Mouse (Mus musculus) MEL (cell line): ENCODE results near the gene Crlf2. TPM values are rescaled to one million over a fixed set of nuclear protein-coding genes. Genes with fewer than 3 reads are reported as not detected.
A peak's percentile ranks its signal among the peaks of the same experiment; 100 is the strongest.

Experiments
- DNase-seq: peaks from one replicate; pipeline ENCODE4 v3.0.0; 2011; ENCODE audit warnings: low read depth, low spot score
- H3K27ac ChIP-seq: 2 replicates; pipeline ENCODE4 v1.5.1; 2012; ENCODE audit warnings: low read depth, mild to moderate bottlenecking, control low read depth, low read length, moderate library complexity; ENCODE audit not compliant: control insufficient read depth
- H3K27me3 ChIP-seq, 2 experiments: fragments of 150-350 bp in 1 of 2; sonication (generic) in 1 of 2; 2 replicates each; pipeline ENCODE4 v1.6.1; 2012; ENCODE audit warnings: low read length in 2 of 2, mild to moderate bottlenecking in 2 of 2, improper control_type of control experiment in 1 of 2, moderate library complexity in 1 of 2; ENCODE audit not compliant: insufficient read depth in 2 of 2, control insufficient read depth in 1 of 2
- H3K36me3 ChIP-seq, 2 experiments: 2 replicates each; pipeline ENCODE4 v1.6.1; 2012 to 2014; ENCODE audit warnings: low read length in 2 of 2, improper control_type of control experiment in 1 of 2, inconsistent platforms in 1 of 2, mild to moderate bottlenecking in 1 of 2; ENCODE audit not compliant: insufficient read depth in 2 of 2, control insufficient read depth in 1 of 2
- H3K4me1 ChIP-seq, 2 experiments: fragments of 150-350 bp in 1 of 2; sonication (generic) in 1 of 2; 2 replicates each; pipeline ENCODE4 v1.6.1; 2012; ENCODE audit warnings: low read length in 2 of 2, improper control_type of control experiment in 1 of 2, mild to moderate bottlenecking in 1 of 2; ENCODE audit not compliant: insufficient read depth in 2 of 2, control insufficient read depth in 1 of 2
- H3K4me3 ChIP-seq, 2 experiments: fragments of 150-350 bp in 1 of 2; sonication (generic) in 1 of 2; 2 replicates each; pipeline ENCODE4 v1.5.1; 2012; ENCODE audit warnings: low read depth in 2 of 2, low read length in 2 of 2, mild to moderate bottlenecking in 2 of 2, moderate library complexity in 2 of 2, control low read depth in 1 of 2, improper control_type of control experiment in 1 of 2; ENCODE audit not compliant: control insufficient read depth in 1 of 2, insufficient read depth in 1 of 2
- H3K79me2 ChIP-seq: 2 replicates; pipeline ENCODE4 v1.6.1; 2012; ENCODE audit warnings: mild to moderate bottlenecking, low read length, moderate library complexity; ENCODE audit not compliant: control insufficient read depth, poor library complexity, insufficient read depth
- H3K9ac ChIP-seq: 2 replicates; pipeline ENCODE4 v1.6.1; 2012; ENCODE audit warnings: low read depth, mild to moderate bottlenecking, control low read depth, low read length, moderate library complexity; ENCODE audit not compliant: control insufficient read depth, poor library complexity, severe bottlenecking
- H3K9me3 ChIP-seq: fragments of 150-350 bp; sonication (generic); replicated peaks from 2 replicates; pipeline ENCODE4 v1.6.1; 2012; ENCODE audit warnings: mild to moderate bottlenecking, low read length, improper control_type of control experiment, moderate library complexity; ENCODE audit not compliant: insufficient read depth
- BHLHE40 ChIP-seq: IDR thresholded peaks from 2 replicates; pipeline ENCODE4 v1.6.1; 2012; ENCODE audit warnings: low read depth, mild to moderate bottlenecking, inconsistent platforms, low read length, improper control_type of control experiment, borderline replicate concordance
- CHD2 ChIP-seq: IDR thresholded peaks from 2 replicates; pipeline ENCODE4 v1.6.1; 2011; ENCODE audit warnings: low read length, improper control_type of control experiment
- E2F4 ChIP-seq: IDR thresholded peaks from 2 replicates; pipeline ENCODE4 v1.6.1; 2011; ENCODE audit warnings: low read depth, low read length, improper control_type of control experiment, borderline replicate concordance
- ELF1 ChIP-seq: IDR thresholded peaks from 2 replicates; pipeline ENCODE4 v1.6.1; 2014; ENCODE audit warnings: low read depth, mild to moderate bottlenecking, inconsistent platforms, low read length, improper control_type of control experiment, moderate library complexity
- ETS1 ChIP-seq: IDR thresholded peaks from 2 replicates; pipeline ENCODE4 v1.6.1; 2012; ENCODE audit warnings: low read depth, mild to moderate bottlenecking, inconsistent platforms, low read length, improper control_type of control experiment, moderate library complexity
- GATA1 ChIP-seq: IDR thresholded peaks from 2 replicates; pipeline ENCODE4 v1.6.1; 2011; ENCODE audit warnings: low read depth, low read length, improper control_type of control experiment
- HCFC1 ChIP-seq: IDR thresholded peaks from 2 replicates; pipeline ENCODE4 v1.6.1; 2012; ENCODE audit warnings: low read depth, mild to moderate bottlenecking, inconsistent platforms, low read length, improper control_type of control experiment, moderate library complexity
- KAT2A ChIP-seq: conservative IDR thresholded peaks from 2 replicates; pipeline ENCODE4 v1.6.1; 2012; ENCODE audit warnings: low read depth, low read length, improper control_type of control experiment, inconsistent platforms
- MAFK ChIP-seq: IDR thresholded peaks from 2 replicates; pipeline ENCODE4 v1.6.1; 2011; ENCODE audit warnings: low read depth, mild to moderate bottlenecking, low read length, improper control_type of control experiment, borderline replicate concordance
- MAX ChIP-seq: IDR thresholded peaks from 2 replicates; pipeline ENCODE4 v1.6.1; 2011; ENCODE audit warnings: low read length, improper control_type of control experiment
- MEF2A ChIP-seq: IDR thresholded peaks from 2 replicates; pipeline ENCODE4 v1.6.1; 2014; ENCODE audit warnings: low read depth, mild to moderate bottlenecking, inconsistent platforms, low read length, improper control_type of control experiment; ENCODE audit not compliant: poor library complexity, insufficient replicate concordance, severe bottlenecking; ENCODE audit errors: extremely low read depth
- MYB ChIP-seq: IDR thresholded peaks from 2 replicates; pipeline ENCODE4 v1.6.1; 2011; ENCODE audit warnings: mild to moderate bottlenecking, low read depth, low read length, improper control_type of control experiment
- MYC ChIP-seq: IDR thresholded peaks from 2 replicates; pipeline ENCODE4 v1.6.1; 2011; ENCODE audit warnings: low read depth, mild to moderate bottlenecking, low read length, improper control_type of control experiment, moderate library complexity
- NELFE ChIP-seq: IDR thresholded peaks from 2 replicates; pipeline ENCODE4 v1.6.1; 2011; ENCODE audit warnings: low read depth, low read length, improper control_type of control experiment
- NRF1 ChIP-seq: IDR thresholded peaks from 2 replicates; pipeline ENCODE4 v1.6.1; 2014; ENCODE audit warnings: low read depth, mild to moderate bottlenecking, inconsistent platforms, low read length, improper control_type of control experiment, moderate library complexity; ENCODE audit not compliant: poor library complexity, insufficient read depth, severe bottlenecking
- POLR2AphosphoS2 ChIP-seq: IDR thresholded peaks from 2 replicates; pipeline ENCODE4 v1.6.1; 2011; ENCODE audit warnings: low read length, improper control_type of control experiment
- RAD21 ChIP-seq: IDR thresholded peaks from 2 replicates; pipeline ENCODE4 v1.6.1; 2011; ENCODE audit warnings: mild to moderate bottlenecking, low read depth, low read length, improper control_type of control experiment
- RCOR1 ChIP-seq: IDR thresholded peaks from 2 replicates; pipeline ENCODE4 v1.6.1; 2012; ENCODE audit warnings: low read depth, mild to moderate bottlenecking, inconsistent platforms, low read length, improper control_type of control experiment
- TAL1 ChIP-seq: IDR thresholded peaks from 2 replicates; pipeline ENCODE4 v1.6.1; 2012; ENCODE audit warnings: mild to moderate bottlenecking, inconsistent platforms, low read length, moderate library complexity, mixed read lengths
- TCF12 ChIP-seq: IDR thresholded peaks from 2 replicates; pipeline ENCODE4 v1.6.1; 2014; ENCODE audit warnings: low read depth, mild to moderate bottlenecking, inconsistent platforms, low read length, improper control_type of control experiment, moderate library complexity
- UBTF ChIP-seq: IDR thresholded peaks from 2 replicates; pipeline ENCODE4 v1.6.1; 2012; ENCODE audit warnings: low read depth, mild to moderate bottlenecking, inconsistent platforms, low read length, improper control_type of control experiment, moderate library complexity, borderline replicate concordance; ENCODE audit not compliant: insufficient read depth
- USF1 ChIP-seq: IDR thresholded peaks from 2 replicates; pipeline ENCODE4 v1.6.1; 2014; ENCODE audit warnings: low read depth, mild to moderate bottlenecking, inconsistent platforms, low read length, improper control_type of control experiment, moderate library complexity
- ZKSCAN1 ChIP-seq: IDR thresholded peaks from 2 replicates; pipeline ENCODE4 v1.6.1; 2012; ENCODE audit warnings: low read depth, mild to moderate bottlenecking, inconsistent platforms, low read length, improper control_type of control experiment, moderate library complexity
- ZNF384 ChIP-seq: IDR thresholded peaks from 2 replicates; pipeline ENCODE4 v1.6.1; 2012; ENCODE audit warnings: low read depth, mild to moderate bottlenecking, inconsistent platforms, low read length, improper control_type of control experiment
- polyA plus RNA-seq, 2 experiments: library from polyadenylated mRNA; stranded (reverse) in 1 of 2; unstranded in 1 of 2; fragments of >175 nt in 1 of 2; fragments of >200 nt in 1 of 2; gene quantifications; 2 replicates each; pipeline versions ENCODE4 v1.2.1 to v1.2.4; 2012; ENCODE audit warnings: low replicate concordance in 2 of 2, low read depth in 1 of 2; ENCODE audit not compliant: insufficient read length in 2 of 2, insufficient read depth in 1 of 2, missing spikeins in 1 of 2
- total RNA-seq: library from RNA; depleted of rRNA; stranded (reverse); fragments of 300-350 nt; gene quantifications from 2 replicates; pipeline ENCODE4 v1.2.3, GENCODE M21; 2012

Gene Crlf2
- total and polyA plus RNA-seq, 3 experiments: 11.1 to 14.1 TPM; not detected in 1

- Histone ChIP-seq H3K27me3 (no peaks in the 10 kb centered on the region), H3K79me2 (no peaks in the 10 kb centered on the region; the same call in 1 of the 2 replicates), H3K36me3 (peaks cover 0 to 2% of the 10 kb centered on the region in 2 experiments; a peak in 1 of 4 replicates), H3K27ac (no peak overlapping the region), H3K4me1 (peaks cover 0 to 3% of the 10 kb centered on the region in 2 experiments; a peak in 2 of 4 replicates), H3K4me3 (no peak overlapping the region), H3K9me3 (no peaks in the 10 kb centered on the region), H3K9ac (no peak overlapping the region)
- TF ChIP-seq RCOR1 (no peak), MAFK (no peak), MAX (no peak), CHD2 (no peak), E2F4 (no peak), ZNF384 (no peak), RAD21 (no peak), USF1 (no peak), MYB (no peak), ZKSCAN1 (no peak), NRF1 (no peak), MEF2A (no peak), ETS1 (no peak), UBTF (no peak), GATA1 (no peak), MYC (no peak)
- DNase-seq: peak; percentile 6
These were observed 6.3 kb downstream of the Crlf2 start for GRCm38 (mm10) chr5:109552541-109552940.

- Histone ChIP-seq H3K9ac (no peak overlapping the region), H3K36me3 (peaks cover 0 to 2% of the 10 kb centered on the region in 2 experiments; a peak in 1 of 4 replicates), H3K4me1 (peaks cover 0 to 3% of the 10 kb centered on the region in 2 experiments; a peak in 2 of 4 replicates), H3K79me2 (no peaks in the 10 kb centered on the region; the same call in 1 of the 2 replicates), H3K4me3 (no peak overlapping the region), H3K27ac (no peak overlapping the region), H3K27me3 (no peaks in the 10 kb centered on the region), H3K9me3 (no peaks in the 10 kb centered on the region)
- TF ChIP-seq TAL1 (no peak), MEF2A (no peak), MYB (no peak), GATA1 (no peak), ETS1 (no peak), HCFC1 (no peak), MAX (no peak), POLR2AphosphoS2 (no peak), CHD2 (no peak), BHLHE40 (no peak), USF1 (no peak), KAT2A (no peak), NELFE (no peak), TCF12 (no peak), ELF1 (no peak)
- peak; percentile 35 for DNase-seq
These were observed 6.7 kb downstream of the Crlf2 start for GRCm38 (mm10) chr5:109552116-109552515.
